Mouse (Mus musculus): ENCODE measurements at regions not wholly inside any gene's neighbourhood (a gene's known extent, or its start where the extent isn't known, plus 50 kb on each side); places are given as distances from the start of the nearest gene placed in this dataset.

- 74% methylated on average over 11 of the region's 11 CpGs for WGBS
- H3K4me3 ChIP-seq (replicated peaks; ENCODE audit: insufficient read depth, low read depth, low read length), result no peak overlapping the region
- no peaks in the 10 kb centered on the region for H3K27me3 ChIP-seq (ENCODE audit: control insufficient read depth, insufficient read depth, low read length)
- no peak for DNase-seq
- no peak overlapping the region for H3K27ac ChIP-seq (ENCODE audit: insufficient read depth, low read length)
- H3K4me1 ChIP-seq (ENCODE audit: control insufficient read depth, insufficient read depth, low read length), result peaks cover 8% of the 10 kb centered on the region; the same call in 1 of the 2 replicates
- no peak for TF ChIP-seq POLR2A (IDR thresholded peaks at IDR 0.05; ENCODE audit: borderline replicate concordance, insufficient read depth, low read length)
- no peak for TF ChIP-seq CTCF (IDR thresholded peaks at IDR 0.05; ENCODE audit: borderline replicate concordance, insufficient read depth, low read depth, low read length)
Observed at GRCm38 (mm10) chr2:174197306-174197945, 86.7 kb upstream of the Gnas start.

GRCm38 (mm10) chr2:174198406-174198971 is 85.6 kb upstream of the Gnas start:
- no peak for TF ChIP-seq POLR2A (IDR thresholded peaks at IDR 0.05; ENCODE audit: borderline replicate concordance, insufficient read depth, low read length)
- TF ChIP-seq CTCF (IDR thresholded peaks at IDR 0.05; ENCODE audit: borderline replicate concordance, insufficient read depth, low read depth, low read length), result no peak
- Histone ChIP-seq H3K27me3 (ENCODE audit: control insufficient read depth, insufficient read depth, low read length) (no peaks in the 10 kb centered on the region), H3K4me3 (replicated peaks; ENCODE audit: insufficient read depth, low read depth, low read length) (no peak overlapping the region), H3K27ac (ENCODE audit: insufficient read depth, low read length) (no peak overlapping the region), H3K4me1 (ENCODE audit: control insufficient read depth, insufficient read depth, low read length) (peaks cover 8% of the 10 kb centered on the region; the same call in 1 of the 2 replicates)
- 42% methylated on average over 7 of the region's 7 CpGs for WGBS
- peak; percentile 27 to 60 for DNase-seq

- WGBS, result 71% methylated on average over 13 of the region's 13 CpGs
Observed at GRCm38 (mm10) chr2:174199961-174200862, 83.9 kb upstream of the Gnas start.

GRCm38 (mm10) chr2:174203412-174203811 is 80.7 kb upstream of the Gnas start:
- H3K27ac ChIP-seq (ENCODE audit: insufficient read depth, low read length), result no peak overlapping the region
- H3K27me3 ChIP-seq (ENCODE audit: control insufficient read depth, insufficient read depth, low read length), result no peaks in the 10 kb centered on the region
- WGBS, result 90% methylated on average over 11 of the region's 11 CpGs
- H3K4me3 ChIP-seq (replicated peaks; ENCODE audit: insufficient read depth, low read depth, low read length), result no peak overlapping the region
- DNase-seq, result no peak
- TF ChIP-seq CTCF (IDR thresholded peaks at IDR 0.05; ENCODE audit: borderline replicate concordance, insufficient read depth, low read depth, low read length) (no peak), POLR2A (IDR thresholded peaks at IDR 0.05; ENCODE audit: borderline replicate concordance, insufficient read depth, low read length) (no peak)
- peaks cover 4% of the 10 kb centered on the region; the same call in 1 of the 2 replicates for H3K4me1 ChIP-seq (ENCODE audit: control insufficient read depth, insufficient read depth, low read length)

More at GRCm38 (mm10) chr2:174199961-174200862, 83.9 kb upstream of the Gnas start:
- TF ChIP-seq CTCF (IDR thresholded peaks at IDR 0.05; ENCODE audit: borderline replicate concordance, insufficient read depth, low read depth, low read length) (no peak), POLR2A (IDR thresholded peaks at IDR 0.05; ENCODE audit: borderline replicate concordance, insufficient read depth, low read length) (no peak)
- H3K4me1 ChIP-seq (ENCODE audit: control insufficient read depth, insufficient read depth, low read length), result peaks cover 8% of the 10 kb centered on the region; the same call in 1 of the 2 replicates
- no peaks in the 10 kb centered on the region for H3K27me3 ChIP-seq (ENCODE audit: control insufficient read depth, insufficient read depth, low read length)
- no peak overlapping the region for H3K4me3 ChIP-seq (replicated peaks; ENCODE audit: insufficient read depth, low read depth, low read length)
- no peak overlapping the region for H3K27ac ChIP-seq (ENCODE audit: insufficient read depth, low read length)
- DNase-seq, result no peak

- TF ChIP-seq CTCF (IDR thresholded peaks at IDR 0.05; ENCODE audit: borderline replicate concordance, insufficient read depth, low read depth, low read length), result no peak
- TF ChIP-seq POLR2A (IDR thresholded peaks at IDR 0.05; ENCODE audit: borderline replicate concordance, insufficient read depth, low read length), result no peak
- 90% methylated on average over 4 of the region's 4 CpGs for WGBS
- Histone ChIP-seq H3K4me1 (ENCODE audit: control insufficient read depth, insufficient read depth, low read length) (no peaks in the 10 kb centered on the region), H3K27me3 (ENCODE audit: control insufficient read depth, insufficient read depth, low read length) (peaks cover 1% of the 10 kb centered on the region; the same call in 1 of the 2 replicates), H3K4me3 (replicated peaks; ENCODE audit: insufficient read depth, low read depth, low read length) (no peak overlapping the region), H3K27ac (ENCODE audit: insufficient read depth, low read length) (no peak overlapping the region)
- DNase-seq, result no peak
Observed at GRCm38 (mm10) chr2:174211681-174212080, 72.4 kb upstream of the Gnas start.

- no peaks in the 10 kb centered on the region for H3K27me3 ChIP-seq (ENCODE audit: control insufficient read depth, insufficient read depth, low read length)
- no peak overlapping the region for H3K27ac ChIP-seq (ENCODE audit: insufficient read depth, low read length)
- H3K4me3 ChIP-seq (replicated peaks; ENCODE audit: insufficient read depth, low read depth, low read length), result no peak overlapping the region
- H3K4me1 ChIP-seq (ENCODE audit: control insufficient read depth, insufficient read depth, low read length), result no peaks in the 10 kb centered on the region
- WGBS, result 92% methylated on average over 1 of the region's 1 CpGs
- TF ChIP-seq CTCF (IDR thresholded peaks at IDR 0.05; ENCODE audit: borderline replicate concordance, insufficient read depth, low read depth, low read length) (no peak), POLR2A (IDR thresholded peaks at IDR 0.05; ENCODE audit: borderline replicate concordance, insufficient read depth, low read length) (no peak)
- no peak for DNase-seq
Observed at GRCm38 (mm10) chr2:174226660-174227059, 57.5 kb upstream of the Gnas start.
